Mouse (Mus musculus) CH12.LX (cell line): ENCODE measurements at regions not wholly inside any gene's neighbourhood (a gene's known extent, or its start where the extent isn't known, plus 50 kb on each side); places are given as distances from the start of the nearest gene placed in this dataset.

Experiments
- DNase-seq: peaks from one replicate; pipeline ENCODE4 v3.0.0-alpha.2; 2013; ENCODE audit errors: extremely low read depth
- H3K27ac ChIP-seq: 2 replicates; pipeline ENCODE4 v1.5.1; 2012; ENCODE audit warnings: low read depth, mild to moderate bottlenecking, control low read depth, moderate library complexity; ENCODE audit not compliant: insufficient read depth
- H3K27me3 ChIP-seq: replicated peaks from 2 replicates; pipeline ENCODE3; 2012; ENCODE audit warnings: inconsistent platforms
- H3K36me3 ChIP-seq, 2 experiments: replicated peaks in 1 of 2; 2 replicates each; pipeline versions ENCODE3 to v1.6.1; 2012; ENCODE audit warnings: inconsistent platforms in 1 of 2, low read length in 1 of 2, mild to moderate bottlenecking in 1 of 2, mixed read lengths in 1 of 2, moderate library complexity in 1 of 2; ENCODE audit not compliant: control insufficient read depth in 1 of 2, insufficient read depth in 1 of 2
- H3K4me1 ChIP-seq, 2 experiments: 2 replicates each; pipeline ENCODE4 v1.6.1; 2012; ENCODE audit warnings: inconsistent platforms in 1 of 2, moderate library complexity in 1 of 2; ENCODE audit not compliant: insufficient read depth in 2 of 2, control insufficient read depth in 1 of 2
- H3K4me2 ChIP-seq: 2 replicates; pipeline ENCODE4 v1.6.1; 2012; ENCODE audit warnings: low read depth, mild to moderate bottlenecking, control low read depth; ENCODE audit not compliant: poor library complexity, insufficient read depth, severe bottlenecking
- H3K4me3 ChIP-seq, 3 experiments: fragments of 150-350 bp in 1 of 3; sonication (generic) in 1 of 3; replicated peaks in 1 of 3; 2 replicates each; pipeline versions ENCODE3 to v1.5.1; 2011 to 2012; ENCODE audit warnings: low read depth in 2 of 3, low read length in 2 of 3, mild to moderate bottlenecking in 2 of 3, moderate library complexity in 2 of 3, control low read depth in 1 of 3, improper control_type of control experiment in 1 of 3, inconsistent platforms in 1 of 3, mixed read lengths in 1 of 3; ENCODE audit not compliant: poor library complexity in 1 of 3
- H3K79me2 ChIP-seq: replicated peaks from 2 replicates; pipeline ENCODE4 v1.6.1; 2012; ENCODE audit warnings: mild to moderate bottlenecking, moderate library complexity; ENCODE audit not compliant: control insufficient read depth, poor library complexity, insufficient read depth, severe bottlenecking; ENCODE audit errors: extremely low read depth
- H3K9ac ChIP-seq: 2 replicates; pipeline ENCODE4 v1.6.1; 2012; ENCODE audit warnings: low read depth, mild to moderate bottlenecking, control low read depth, moderate library complexity; ENCODE audit not compliant: insufficient read depth
- H3K9me3 ChIP-seq: replicated peaks from 2 replicates; pipeline ENCODE3; 2012; ENCODE audit warnings: low read length, inconsistent platforms, mixed read lengths
- CHD1 ChIP-seq: IDR thresholded peaks from 2 replicates; pipeline ENCODE4 v1.6.1; 2012; ENCODE audit warnings: low read depth, low read length, improper control_type of control experiment, inconsistent platforms
- CTCF ChIP-seq, 2 experiments: IDR thresholded peaks in 1 of 2; conservative IDR thresholded peaks in 1 of 2; 2 replicates each; pipeline ENCODE4 v1.5.1; 2011 to 2012; ENCODE audit warnings: low read depth in 2 of 2, low read length in 2 of 2, improper control_type of control experiment in 1 of 2, inconsistent platforms in 1 of 2, mild to moderate bottlenecking in 1 of 2, moderate library complexity in 1 of 2
- E2F4 ChIP-seq: IDR thresholded peaks from 2 replicates; pipeline ENCODE4 v1.6.1; 2011; ENCODE audit warnings: low read depth, low read length, improper control_type of control experiment; ENCODE audit not compliant: insufficient replicate concordance
- ELF1 ChIP-seq: IDR thresholded peaks from 2 replicates; pipeline ENCODE4 v1.6.1; 2014; ENCODE audit warnings: low read depth, mild to moderate bottlenecking, inconsistent platforms, low read length, improper control_type of control experiment
- GABPA ChIP-seq: IDR thresholded peaks from 2 replicates; pipeline ENCODE4 v1.6.1; 2012; ENCODE audit warnings: low read depth, low read length, improper control_type of control experiment, inconsistent platforms; ENCODE audit not compliant: insufficient replicate concordance
- HCFC1 ChIP-seq: IDR thresholded peaks from 2 replicates; pipeline ENCODE4 v1.6.1; 2012; ENCODE audit warnings: low read depth, mild to moderate bottlenecking, inconsistent platforms, low read length, improper control_type of control experiment
- IRF4 ChIP-seq: IDR thresholded peaks from 2 replicates; pipeline ENCODE4 v1.6.1; 2014; ENCODE audit warnings: low read depth, mild to moderate bottlenecking, inconsistent platforms, low read length, improper control_type of control experiment
- JUND ChIP-seq: conservative IDR thresholded peaks from 2 replicates; pipeline ENCODE4 v1.6.1; 2011; ENCODE audit warnings: low read depth, low read length, improper control_type of control experiment
- KAT2A ChIP-seq: IDR thresholded peaks from 2 replicates; pipeline ENCODE4 v1.6.1; 2012; ENCODE audit warnings: low read length, improper control_type of control experiment, inconsistent platforms; ENCODE audit not compliant: insufficient replicate concordance
- MAFK ChIP-seq: IDR thresholded peaks from 2 replicates; pipeline ENCODE4 v1.6.1; 2011; ENCODE audit warnings: low read length, improper control_type of control experiment; ENCODE audit not compliant: insufficient replicate concordance
- MXI1 ChIP-seq: IDR thresholded peaks from 2 replicates; pipeline ENCODE4 v1.6.1; 2011; ENCODE audit warnings: mild to moderate bottlenecking, low read depth, low read length, improper control_type of control experiment
- NELFE ChIP-seq: IDR thresholded peaks from 2 replicates; pipeline ENCODE4 v1.6.1; 2011; ENCODE audit warnings: low read depth, low read length, improper control_type of control experiment
- SMC3 ChIP-seq: IDR thresholded peaks from 2 replicates; pipeline ENCODE4 v1.6.1; 2011; ENCODE audit warnings: low read depth, low read length, improper control_type of control experiment
- TCF12 ChIP-seq: IDR thresholded peaks from 2 replicates; pipeline ENCODE4 v1.6.1; 2014; ENCODE audit warnings: low read depth, mild to moderate bottlenecking, inconsistent platforms, low read length, improper control_type of control experiment
- USF2 ChIP-seq: conservative IDR thresholded peaks from 2 replicates; pipeline ENCODE4 v1.6.1; 2011; ENCODE audit warnings: low read depth, low read length, improper control_type of control experiment
- ZC3H11A ChIP-seq: IDR thresholded peaks from 2 replicates; pipeline ENCODE4 v1.6.1; 2012; ENCODE audit warnings: low read depth, mild to moderate bottlenecking, inconsistent platforms, low read length, improper control_type of control experiment
- ZKSCAN1 ChIP-seq: IDR thresholded peaks from 2 replicates; pipeline ENCODE4 v1.6.1; 2012; ENCODE audit warnings: low read depth, inconsistent platforms, low read length, improper control_type of control experiment, borderline replicate concordance
- ZMIZ1 ChIP-seq: IDR thresholded peaks from 2 replicates; pipeline ENCODE4 v1.6.1; 2012; ENCODE audit warnings: low read depth, mild to moderate bottlenecking, inconsistent platforms, low read length, improper control_type of control experiment
- ZNF384 ChIP-seq: IDR thresholded peaks from 2 replicates; pipeline ENCODE4 v1.6.1; 2012; ENCODE audit warnings: low read depth, low read length, improper control_type of control experiment, inconsistent platforms
- dilution Hi-C: fragments of 300-500 bp; cut with MboI; formaldehyde crosslinking; loops from 2 replicates; pipeline ENCODE4 v1.14.3; 2020; ENCODE audit warnings: low sequenced_read_pairs; ENCODE audit not compliant: extremely low pct_unique_long_range_greater_than_20kb, extremely low pct_ligation_motif_present
- in situ Hi-C: fragments of 300-500 bp; cut with MboI; formaldehyde crosslinking; loops from 3 replicates; pipeline ENCODE4 v1.14.3; 2019; ENCODE audit warnings: low sequenced_read_pairs, low pct_ligation_motif_present, low pct_unique_long_range_greater_than_20kb, mixed read lengths

- in situ Hi-C loops, result no loop called here
- DNase-seq, result no peak
- Histone ChIP-seq H3K79me2 (no peaks in the 10 kb centered on the region), H3K4me2 (no peak overlapping the region), H3K4me3 (no peak overlapping the region), H3K27ac (no peak overlapping the region), H3K9me3 (peaks cover 64% of the 10 kb centered on the region), H3K9ac (no peak overlapping the region), H3K36me3 (no peaks in the 10 kb centered on the region), H3K4me1 (no peaks in the 10 kb centered on the region), H3K27me3 (no peaks in the 10 kb centered on the region)
- no peak for TF ChIP-seq HCFC1
- no peak for TF ChIP-seq NELFE
- TF ChIP-seq KAT2A, result no peak
- TF ChIP-seq ZC3H11A, result no peak
- no peak for TF ChIP-seq ZNF384
- TF ChIP-seq MAFK, result no peak
- no peak for TF ChIP-seq JUND
- TF ChIP-seq SMC3, result no peak
- TF ChIP-seq MXI1, result no peak
- TF ChIP-seq E2F4, result no peak
- no peak for TF ChIP-seq USF2
- no peak for TF ChIP-seq ZMIZ1
- TF ChIP-seq ZKSCAN1, result no peak
- no peak for TF ChIP-seq TCF12
- no peak for TF ChIP-seq IRF4
- no peak for TF ChIP-seq CHD1
- dilution Hi-C loops, result no loop called here
These were observed 170.9 kb upstream of the Phyhipl start for GRCm38 (mm10) chr10:70826706-70827105.

- Histone ChIP-seq H3K9me3 (peaks cover 60% of the 10 kb centered on the region), H3K4me1 (no peaks in the 10 kb centered on the region), H3K4me3 (no peak overlapping the region), H3K79me2 (no peaks in the 10 kb centered on the region), H3K27ac (no peak overlapping the region), H3K9ac (no peak overlapping the region), H3K27me3 (no peaks in the 10 kb centered on the region), H3K4me2 (no peak overlapping the region)
- no peak for DNase-seq
- in situ Hi-C loops, result no loop called here
- dilution Hi-C loops, result no loop called here
- TF ChIP-seq SMC3 (no peak), CTCF (conservative IDR thresholded peaks at IDR 0.05 in 1 of 2, IDR thresholded peaks at IDR 0.05 in 1 of 2; ENCODE audit: low read depth in 2 of 2, low read length in 2 of 2) (no peak), TCF12 (no peak), ZNF384 (no peak), GABPA (no peak), ELF1 (no peak)
- TF ChIP-seq, all 38 proteins: peak for 0
- no peaks in the 10 kb centered on the region for H3K36me3 ChIP-seq
These were observed 169.7 kb upstream of the Phyhipl start for GRCm38 (mm10) chr10:70825451-70825850.
